Mouse (Mus musculus) T-cell, adult 2 months (primary cell): ENCODE measurements around the gene Akr7a5.

Experiments
- DNase-seq: peaks from one replicate; pipeline ENCODE4 v3.0.0; 2022; ENCODE audit warnings: low spot score

Akr7a5 gene

GRCm38 (mm10) chr4:139298671-139299366 lies 11.7 kb upstream of the Akr7a5 start:
- DNase-seq, result no peak

DNA sequence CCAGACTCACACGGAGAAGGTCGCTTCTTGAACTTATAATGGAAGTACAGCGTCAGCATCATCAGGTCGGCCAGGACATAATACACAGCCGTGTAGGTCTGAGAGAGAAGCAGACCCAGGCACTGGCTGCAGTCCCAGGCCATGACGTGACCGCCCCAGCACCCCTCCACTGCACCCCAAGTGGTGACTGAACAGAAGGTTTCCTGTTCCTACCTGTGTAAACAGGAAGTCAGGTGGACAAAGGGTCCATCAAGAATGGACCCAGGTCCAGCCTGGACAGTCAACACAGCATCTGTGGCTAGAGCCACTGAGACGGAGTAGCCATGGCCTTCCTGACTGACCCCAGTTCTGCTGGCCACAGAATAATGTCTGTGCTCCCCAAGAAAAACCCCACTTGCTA lies 8.8 kb upstream of the Akr7a5 start:
- DNase-seq, result no peak

DNA sequence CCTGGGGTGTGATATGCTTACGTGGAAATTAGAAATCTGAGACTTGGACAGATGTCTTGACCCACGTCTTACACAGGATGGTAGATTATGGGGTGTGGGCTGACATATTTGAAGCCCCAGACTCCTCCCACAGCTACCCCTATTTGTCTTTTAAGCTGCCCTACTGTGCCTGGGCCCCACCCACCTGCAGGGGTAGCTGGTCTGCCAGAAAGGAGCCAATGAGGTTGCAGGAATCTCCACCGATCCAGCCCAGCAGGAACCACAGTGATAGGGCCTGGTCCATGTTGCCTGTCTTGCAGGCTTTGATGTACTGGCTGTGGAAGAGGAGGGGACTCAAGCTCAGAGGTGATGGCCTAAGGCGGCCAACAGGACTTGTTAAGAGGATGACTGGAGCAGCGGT lies 8.3 kb upstream of the Akr7a5 start:
- DNase-seq, result no peak

DNA sequence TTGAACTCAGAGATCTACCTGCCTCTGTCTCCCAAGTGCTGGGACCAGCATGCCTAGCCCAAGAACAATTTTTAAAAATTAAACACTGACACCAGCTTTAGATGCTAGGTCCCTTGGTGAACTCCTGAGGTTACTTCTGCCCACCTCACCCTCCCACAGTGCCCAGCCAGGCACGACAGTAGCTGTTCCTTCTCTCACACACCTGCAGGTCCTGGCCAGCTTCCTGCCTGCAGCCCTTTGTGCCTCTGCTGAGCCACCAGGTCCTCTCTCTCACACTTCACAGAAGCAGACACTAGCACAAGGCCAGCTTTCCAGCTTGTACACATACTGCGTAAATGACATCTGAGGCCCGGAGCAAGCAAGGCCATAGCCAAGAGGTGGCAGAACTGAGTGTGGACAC lies 5.0 kb upstream of the Akr7a5 start:
- no peak for DNase-seq

GRCm38 (mm10) chr4:139307916-139308315 lies 2.6 kb upstream of the Akr7a5 start:
- DNase-seq, result no peak

- no peak for DNase-seq
These were observed 893 bp upstream of the Akr7a5 start for GRCm38 (mm10) chr4:139309651-139310050.

DNA sequence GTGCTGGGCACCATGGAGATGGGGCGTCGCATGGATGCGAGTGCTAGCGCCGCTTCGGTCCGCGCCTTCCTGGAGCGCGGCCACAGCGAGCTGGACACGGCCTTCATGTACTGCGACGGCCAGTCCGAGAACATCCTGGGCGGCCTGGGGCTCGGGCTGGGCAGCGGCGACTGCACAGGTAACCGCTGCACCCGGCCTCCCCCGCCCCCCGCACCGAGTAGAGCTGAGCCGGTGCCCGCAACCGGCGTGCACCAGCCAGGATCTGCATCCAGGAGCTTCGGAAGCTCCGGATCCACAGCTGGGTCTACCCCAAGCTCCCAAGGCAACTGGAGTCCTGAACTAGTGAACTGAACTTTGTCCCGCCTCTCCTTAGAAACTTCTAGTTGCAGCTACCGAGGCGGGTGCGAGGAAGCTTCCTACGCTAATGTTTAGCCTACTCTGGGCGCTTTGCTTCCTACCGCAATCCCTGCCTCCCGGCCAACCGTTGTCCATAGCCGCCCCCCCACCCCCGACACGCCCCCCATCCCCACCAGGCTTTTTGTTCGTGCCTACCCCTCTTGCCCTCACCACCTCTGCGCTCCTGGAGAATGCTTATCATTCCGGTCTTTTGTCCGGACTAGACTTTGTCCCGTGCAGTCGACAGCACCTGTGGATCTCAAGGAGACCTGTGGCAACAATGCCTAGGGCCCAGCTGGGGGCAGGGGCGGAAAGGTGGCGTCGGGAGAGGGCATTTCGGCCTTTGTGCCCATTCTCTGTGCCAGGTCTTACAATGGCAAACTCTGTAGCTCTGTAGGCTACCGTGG lies 556 bp downstream of the Akr7a5 start:
- DNase-seq, result no peak

DNA sequence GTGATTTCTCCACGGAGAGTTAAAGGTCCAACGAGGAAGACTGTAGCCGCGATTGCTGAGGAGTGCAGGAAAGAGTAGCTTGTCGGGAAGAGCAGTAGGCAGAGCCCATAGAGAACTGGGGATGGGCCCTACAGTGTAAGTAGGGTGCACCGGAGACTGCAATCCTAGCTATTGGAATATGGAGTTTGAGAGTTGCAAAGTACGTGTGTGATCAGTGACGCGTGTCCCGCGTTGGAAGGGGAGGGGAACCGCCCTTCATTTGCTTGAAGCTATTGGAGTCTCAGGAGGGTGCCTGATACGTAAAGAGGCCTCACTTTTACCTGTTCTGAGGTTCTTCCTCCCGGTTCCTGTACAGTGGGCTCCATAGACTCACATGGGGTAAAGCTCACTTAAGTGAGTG lies 1.2 kb downstream of the Akr7a5 start:
- DNase-seq, result no peak

- DNase-seq, result peak; percentile 60
These were observed 2.1 kb downstream of the Akr7a5 start for GRCm38 (mm10) chr4:139312632-139313031.

GRCm38 (mm10) chr4:139318449-139318848 lies 7.9 kb downstream of the Akr7a5 start:
- no peak for DNase-seq

- DNase-seq, result peak; percentile 49
These were observed 9.2 kb downstream of the Akr7a5 start for GRCm38 (mm10) chr4:139319740-139320139.

GRCm38 (mm10) chr4:139330605-139331004 lies 20.1 kb downstream of the Akr7a5 start:
- DNase-seq, result peak; percentile 82

GRCm38 (mm10) chr4:139334631-139335295 lies 24.2 kb downstream of the Akr7a5 start:
- DNase-seq, result no peak

GRCm38 (mm10) chr4:139335507-139335906 lies 25.0 kb downstream of the Akr7a5 start:
- DNase-seq, result no peak

DNA sequence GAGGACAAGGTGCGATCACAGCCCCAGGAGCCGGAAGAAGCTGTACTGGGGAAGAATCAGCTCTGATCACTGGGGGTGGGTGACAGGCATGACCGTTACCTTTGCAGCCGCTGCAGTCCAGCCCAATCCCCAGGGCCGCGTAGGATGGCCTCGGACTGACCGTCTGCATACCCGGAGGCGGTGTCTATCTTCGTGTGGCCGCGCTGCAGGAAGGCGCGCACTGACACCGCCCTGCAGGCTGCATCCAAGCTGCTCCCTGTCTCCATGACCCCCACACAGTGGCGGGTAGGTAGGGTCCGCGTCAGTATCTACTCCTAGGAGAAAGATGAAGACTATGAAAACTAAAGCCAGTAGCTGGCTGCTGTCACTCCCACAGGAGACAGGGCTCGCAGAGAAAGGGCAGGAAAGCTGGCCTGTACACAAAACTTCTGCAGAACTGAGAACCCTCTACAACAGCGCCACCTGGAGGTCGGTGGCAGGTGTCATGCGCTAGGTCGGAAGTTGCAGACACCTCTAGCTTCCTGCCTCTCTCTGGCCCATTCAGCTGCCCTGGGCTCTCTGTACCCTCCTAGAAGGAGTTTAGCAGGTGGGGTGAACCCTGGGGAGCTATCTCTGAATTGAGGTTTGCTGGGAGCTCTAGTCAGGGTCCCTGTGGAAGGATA lies 26.4 kb downstream of the Akr7a5 start:
- peak; percentile 75 for DNase-seq

DNA sequence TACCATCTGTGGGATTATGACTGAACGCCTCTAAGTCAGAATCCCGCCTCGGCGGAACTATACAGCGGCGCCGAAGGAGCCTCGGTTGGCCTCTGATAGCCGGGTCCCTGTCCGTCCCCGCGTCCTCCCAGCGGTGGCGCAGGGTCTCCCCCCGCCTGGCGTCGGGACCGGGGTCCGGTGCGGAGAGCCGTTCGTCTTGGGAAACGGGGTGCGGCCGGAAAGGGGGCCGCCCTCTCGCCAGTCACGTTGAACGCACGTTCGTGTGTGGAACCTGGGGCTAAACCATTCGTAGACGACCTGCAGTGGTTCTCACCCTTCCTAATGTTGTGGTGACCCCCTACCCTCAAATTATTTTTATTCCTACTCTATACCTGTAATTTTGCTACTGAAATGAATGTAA lies 27.6 kb downstream of the Akr7a5 start:
- DNase-seq, result no peak

- DNase-seq, result no peak
These were observed 30.3 kb downstream of the Akr7a5 start for GRCm38 (mm10) chr4:139340835-139341234.

- DNase-seq, result no peak
These were observed 31.2 kb downstream of the Akr7a5 start for GRCm38 (mm10) chr4:139341556-139342233.

DNA sequence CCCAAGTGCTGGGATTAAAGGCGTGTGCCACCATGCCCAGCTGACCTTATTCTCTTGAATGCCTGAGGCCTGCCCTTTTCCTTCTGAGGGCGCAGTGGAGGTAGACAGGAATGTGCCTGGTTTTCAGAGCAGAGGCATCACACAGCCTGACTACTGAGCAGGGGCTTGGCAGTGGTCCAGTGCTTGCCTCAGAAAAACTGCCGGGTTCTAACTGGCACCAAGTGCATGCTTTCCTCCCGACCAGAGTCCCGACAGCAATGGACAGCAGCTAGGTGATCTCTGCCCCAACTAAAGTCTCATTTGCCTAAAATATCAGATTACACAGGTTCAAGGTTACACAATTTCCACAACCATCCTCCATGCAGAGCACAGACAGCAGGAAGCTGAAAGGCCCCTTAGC lies 33.2 kb downstream of the Akr7a5 start:
- no peak for DNase-seq

- DNase-seq, result no peak
These were observed 35.0 kb downstream of the Akr7a5 start for GRCm38 (mm10) chr4:139345416-139346019.

DNA sequence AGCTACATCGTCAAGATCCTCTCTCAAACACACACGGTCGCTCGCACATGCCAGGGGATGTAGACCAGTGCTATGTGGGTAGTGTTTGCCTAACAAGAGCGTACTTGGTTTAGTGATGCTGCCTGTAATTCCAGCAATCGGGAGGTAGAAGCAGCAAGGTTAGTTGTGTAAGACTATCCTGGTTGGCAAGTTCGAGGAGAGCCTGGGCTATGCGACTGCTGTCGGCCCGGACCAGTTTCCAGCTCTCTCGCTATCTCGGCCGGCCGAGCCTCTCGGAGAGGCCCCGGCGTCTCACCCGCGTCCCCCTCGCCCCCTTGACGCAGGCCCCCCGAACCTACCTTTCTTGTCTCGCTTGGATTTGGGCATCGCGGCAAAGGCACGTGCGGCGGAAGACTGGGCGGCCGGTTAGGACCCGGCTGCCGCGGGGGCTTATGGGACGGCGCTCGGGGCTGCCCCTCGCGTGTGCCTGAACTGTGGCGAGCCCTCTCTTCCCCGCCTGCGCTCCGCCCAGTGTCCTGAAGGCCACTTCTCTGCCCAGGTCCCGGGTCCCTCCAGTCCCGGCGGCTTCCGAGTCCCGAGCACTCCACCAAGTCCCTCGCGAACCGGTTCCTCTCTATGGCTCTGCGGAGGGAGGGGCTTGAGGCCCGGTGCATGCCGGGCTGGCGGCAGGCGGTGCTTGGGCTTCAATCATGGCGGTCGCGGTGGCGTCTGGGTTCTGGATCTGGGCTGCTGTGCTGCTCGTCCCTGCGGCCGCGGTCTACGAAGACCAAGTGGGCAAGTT lies 41.6 kb downstream of the Akr7a5 start, which contains the start of the genes Mrto4, Emc1 and Ubr4:
TSS of gene Mrto4 (minus strand) at position 646 of the 781 bp plus-strand sequence.
TSS of gene Emc1 (plus strand) at position 657 of the 781 bp plus-strand sequence.
TSS of gene Ubr4 (plus strand) at position 679 of the 781 bp plus-strand sequence.
- peak; percentile 83 for DNase-seq
